Mouse (Mus musculus) thymus, postnatal 14 days (tissue): Measurements from ENCODE around the gene Rbm39.
"Not testable (repeated sequence)": the region's sequence is repeated elsewhere in the genome, so short reads cannot be mapped to it uniquely, and the experiment has no call there.

Source experiments
- DNase-seq: peaks from one replicate; pipeline ENCODE4 v3.0.0; 2021

The Rbm39 gene

DNA sequence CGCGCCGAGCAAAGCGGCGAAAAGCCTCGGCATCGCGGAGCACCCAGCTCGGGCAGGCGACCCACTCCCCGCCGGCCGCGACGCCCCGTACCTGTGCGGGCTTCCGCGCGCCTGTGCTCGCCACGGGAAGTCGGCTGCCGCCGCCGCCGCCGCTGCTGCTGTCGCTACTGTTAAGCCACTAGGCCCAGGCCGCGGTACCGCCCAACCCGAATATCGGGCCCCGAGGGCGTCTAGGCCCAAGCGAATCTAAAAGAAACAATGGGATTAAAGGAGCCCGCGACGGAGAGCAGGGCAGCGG, 293 bp downstream of the Rbm39 start:
- DNase-seq: no peak

DNA sequence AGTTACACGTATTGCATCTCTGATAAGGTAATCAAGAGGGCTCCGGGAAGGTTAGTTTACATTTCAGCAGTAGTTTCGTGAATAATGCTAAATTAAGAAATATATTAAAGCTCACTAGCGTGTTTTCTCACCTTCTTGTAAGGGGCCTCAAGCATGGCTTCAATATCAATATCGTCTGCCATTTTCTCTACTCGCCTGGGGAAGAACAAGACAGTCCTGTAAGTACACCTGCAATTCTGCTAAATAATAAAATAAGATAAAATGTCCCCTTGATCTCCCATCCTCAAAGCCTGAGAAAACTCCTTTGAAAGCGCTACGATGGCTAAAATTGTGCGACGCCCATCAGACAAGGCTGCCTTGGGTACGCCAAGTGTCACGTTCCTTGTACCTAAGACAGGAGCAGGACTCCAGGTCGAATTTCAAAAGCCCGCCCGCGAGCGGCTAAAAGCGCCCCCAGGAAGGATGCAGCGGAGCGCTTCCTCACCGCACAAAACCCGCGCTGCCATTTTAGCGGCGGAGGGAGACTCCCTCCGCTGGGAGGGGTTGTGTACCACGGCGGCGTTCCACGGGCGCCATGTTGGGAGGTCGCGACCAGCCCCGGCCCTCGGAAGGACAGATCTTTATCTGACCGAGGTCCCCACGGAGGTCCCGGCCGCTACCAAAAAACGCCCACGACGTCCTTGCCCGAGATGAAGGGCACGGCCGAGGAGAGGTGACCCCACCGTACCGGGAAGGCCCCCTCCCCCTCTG, 817 bp downstream of the Rbm39 start:
- DNase-seq: peak; percentile 91

DNA sequence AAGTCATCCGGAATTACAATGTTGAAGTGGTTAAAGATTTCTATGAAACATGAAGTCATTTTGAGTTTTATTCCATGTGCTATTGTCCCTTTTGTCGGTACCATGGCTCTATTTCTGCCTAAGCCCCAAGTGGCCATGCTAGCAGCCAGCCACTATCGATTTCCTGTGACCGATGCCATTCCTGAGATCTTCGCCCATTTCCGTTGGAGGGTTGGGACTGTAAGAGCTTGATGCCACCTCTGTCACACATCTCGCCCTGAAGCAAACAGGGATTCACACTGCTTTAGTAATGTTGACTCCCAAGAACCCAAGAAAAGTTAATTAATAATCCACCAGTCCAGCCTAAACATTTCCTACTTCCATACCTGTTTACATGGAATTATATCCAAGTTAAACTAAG, 2.4 kb downstream of the Rbm39 start:
- DNase-seq: no peak

DNA sequence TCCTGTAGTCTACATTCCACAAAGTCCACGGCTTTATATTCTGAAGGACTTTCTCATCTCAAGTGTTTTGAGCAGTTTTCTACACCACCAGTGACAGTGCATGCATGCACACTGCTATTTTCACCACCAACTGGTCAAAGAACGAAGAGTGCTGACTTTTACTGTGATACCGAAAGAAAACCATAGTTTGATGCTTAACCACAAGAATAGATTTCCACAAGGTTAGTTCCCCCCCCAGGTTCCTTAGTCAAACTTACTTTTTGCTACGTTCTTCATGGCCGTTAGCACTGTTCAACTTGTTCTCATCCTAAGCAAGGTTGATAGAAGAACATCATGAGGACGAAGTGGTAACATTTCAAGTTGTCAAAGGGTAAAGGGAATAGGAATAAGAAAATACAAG, 3.0 kb downstream of the Rbm39 start:
- no peak for DNase-seq

DNA sequence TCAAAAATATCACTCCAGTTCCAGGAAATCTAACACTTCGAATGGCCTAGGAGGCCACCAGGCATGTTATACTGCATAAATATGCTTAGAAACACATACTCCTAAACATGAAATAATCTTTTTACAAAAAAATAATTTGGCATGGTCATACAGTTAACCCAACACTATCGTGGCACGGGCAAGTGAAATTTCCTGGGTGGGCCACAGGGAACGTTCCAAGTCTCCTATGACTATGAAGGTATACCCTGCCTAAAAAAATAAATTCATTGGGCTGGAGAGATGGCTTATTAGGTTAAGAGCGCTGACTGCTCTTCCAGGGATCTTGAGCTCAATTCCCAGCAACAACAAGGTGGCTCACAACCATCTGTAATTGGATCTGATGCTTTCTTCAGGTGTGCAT, 13.5 kb downstream of the Rbm39 start:
- DNase-seq: no peak

DNA sequence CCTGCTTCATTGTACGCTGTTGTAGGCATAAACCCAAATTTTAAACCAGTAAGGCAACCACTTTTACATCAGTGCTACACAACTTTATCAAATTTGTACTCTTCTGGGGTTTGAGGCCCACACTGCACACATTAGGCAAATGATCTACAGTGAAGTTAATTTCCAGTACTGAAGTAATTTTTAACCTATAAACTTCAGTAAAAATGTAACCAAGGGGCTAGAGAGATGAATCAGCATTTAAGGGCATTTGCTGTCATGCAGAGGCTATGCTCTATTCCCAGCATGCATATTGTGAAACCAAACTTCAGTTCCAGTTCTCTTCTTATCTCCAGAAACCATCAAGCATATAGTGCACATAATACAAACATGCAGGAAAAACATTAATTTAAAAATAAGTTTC, 14.6 kb downstream of the Rbm39 start:
- DNase-seq: no peak

DNA sequence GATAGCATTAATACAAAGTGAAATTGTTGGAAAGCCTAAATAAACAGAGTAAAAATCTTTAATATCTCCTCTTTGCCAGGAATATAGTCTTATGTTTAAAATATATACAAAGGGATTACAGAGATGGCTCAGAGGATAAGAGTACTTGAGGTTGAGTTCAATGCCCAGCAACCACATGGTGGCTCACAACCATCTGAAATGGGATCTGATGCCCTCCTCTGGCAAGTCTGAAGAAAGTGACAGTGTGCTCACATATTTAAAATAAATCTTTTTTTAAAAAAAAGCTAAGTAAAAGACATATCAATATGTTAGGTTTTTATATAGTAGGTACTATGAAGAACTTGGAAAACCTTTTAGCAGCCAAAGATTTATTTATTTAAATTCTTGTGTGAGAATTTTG, 28.5 kb downstream of the Rbm39 start:
- no peak for DNase-seq

DNA sequence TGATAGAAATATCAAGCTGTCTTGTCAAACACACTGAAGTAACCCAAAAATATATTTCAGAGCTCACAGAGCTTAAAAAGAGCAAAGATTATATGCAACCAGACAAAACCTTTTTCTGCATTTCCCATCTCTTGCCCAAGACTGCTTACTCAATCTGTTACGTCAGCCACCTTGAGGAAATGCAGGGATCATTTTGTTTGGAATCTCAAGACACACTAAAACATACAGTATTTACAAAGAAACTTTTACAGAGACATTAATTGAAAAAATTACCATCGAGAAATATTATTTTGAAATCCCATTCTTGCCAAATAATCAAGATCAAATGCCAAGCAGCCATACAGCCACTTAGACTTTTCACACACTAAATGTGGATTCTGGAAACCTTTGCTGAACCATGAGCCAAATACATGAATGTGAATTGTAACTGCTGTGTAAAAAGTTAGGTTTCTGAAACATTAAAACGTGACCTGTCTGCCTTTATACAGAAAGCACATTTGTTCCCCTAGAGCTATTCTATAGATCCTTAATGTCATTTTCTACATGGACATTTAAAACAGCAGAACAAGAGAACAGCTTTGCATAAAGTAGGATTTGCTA, 32.6 kb downstream of the Rbm39 start:
- no peak for DNase-seq

DNA sequence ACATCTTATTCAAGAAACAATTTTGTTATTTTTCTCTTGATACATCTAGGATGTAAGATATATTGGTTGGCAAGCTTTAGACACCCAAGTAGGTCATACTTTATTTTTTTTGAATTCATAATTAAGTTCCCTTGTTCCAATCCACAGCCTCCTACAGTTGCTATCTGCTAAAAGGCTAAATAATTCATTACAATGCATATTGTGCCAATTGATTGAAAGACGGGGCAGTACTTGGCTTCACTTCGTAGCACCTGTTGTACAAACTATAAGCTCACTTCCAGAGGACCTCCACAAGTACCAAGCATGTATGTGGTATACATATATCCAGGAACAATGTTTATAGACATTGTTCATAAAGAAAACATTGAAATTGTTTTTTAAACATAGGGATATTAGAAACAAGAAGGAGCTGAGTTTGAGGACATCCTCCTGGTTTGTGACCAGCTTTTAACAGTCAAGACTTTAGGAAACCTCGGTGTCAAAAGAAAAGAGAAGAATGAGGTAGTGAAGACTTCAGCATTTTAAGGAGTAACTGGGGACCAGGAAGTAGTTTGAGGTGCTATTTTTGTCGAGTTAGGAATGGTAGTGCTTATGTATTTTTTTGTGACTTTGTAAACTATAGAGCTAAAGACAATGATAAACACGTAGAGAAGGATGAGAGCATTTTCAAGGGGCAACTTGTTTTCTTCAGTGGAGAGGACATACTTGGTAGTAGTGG, 33.6 kb downstream of the Rbm39 start:
- no peak for DNase-seq

DNA sequence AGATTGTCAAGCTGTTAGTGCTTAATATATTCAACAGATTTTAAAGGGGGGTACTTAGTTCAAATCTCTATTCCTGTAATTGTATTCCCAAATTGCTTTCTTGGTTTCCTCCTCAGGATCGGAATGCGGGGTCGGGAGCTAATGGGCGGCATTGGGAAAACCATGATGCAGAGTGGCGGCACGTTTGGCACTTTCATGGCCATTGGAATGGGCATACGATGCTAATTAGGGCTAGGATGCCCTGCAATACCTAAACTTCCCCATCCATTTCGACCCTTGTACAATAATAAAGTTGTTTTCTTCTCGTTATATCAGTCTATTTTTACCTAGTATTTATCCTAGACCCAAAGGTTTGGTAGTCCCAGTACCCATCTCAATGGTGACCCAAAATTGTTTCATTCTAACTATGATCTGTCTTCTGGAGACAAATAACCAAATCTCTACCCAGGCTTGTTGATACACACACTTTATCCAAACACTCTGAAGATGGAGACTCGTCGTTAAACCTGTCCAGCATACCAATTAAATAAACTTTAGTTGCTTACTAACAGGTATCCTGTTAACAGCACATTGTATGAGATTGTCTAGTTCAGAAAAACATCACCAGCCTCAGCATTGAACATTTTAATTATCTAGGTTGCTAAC, 34.4 kb downstream of the Rbm39 start:
- DNase-seq: no peak

DNA sequence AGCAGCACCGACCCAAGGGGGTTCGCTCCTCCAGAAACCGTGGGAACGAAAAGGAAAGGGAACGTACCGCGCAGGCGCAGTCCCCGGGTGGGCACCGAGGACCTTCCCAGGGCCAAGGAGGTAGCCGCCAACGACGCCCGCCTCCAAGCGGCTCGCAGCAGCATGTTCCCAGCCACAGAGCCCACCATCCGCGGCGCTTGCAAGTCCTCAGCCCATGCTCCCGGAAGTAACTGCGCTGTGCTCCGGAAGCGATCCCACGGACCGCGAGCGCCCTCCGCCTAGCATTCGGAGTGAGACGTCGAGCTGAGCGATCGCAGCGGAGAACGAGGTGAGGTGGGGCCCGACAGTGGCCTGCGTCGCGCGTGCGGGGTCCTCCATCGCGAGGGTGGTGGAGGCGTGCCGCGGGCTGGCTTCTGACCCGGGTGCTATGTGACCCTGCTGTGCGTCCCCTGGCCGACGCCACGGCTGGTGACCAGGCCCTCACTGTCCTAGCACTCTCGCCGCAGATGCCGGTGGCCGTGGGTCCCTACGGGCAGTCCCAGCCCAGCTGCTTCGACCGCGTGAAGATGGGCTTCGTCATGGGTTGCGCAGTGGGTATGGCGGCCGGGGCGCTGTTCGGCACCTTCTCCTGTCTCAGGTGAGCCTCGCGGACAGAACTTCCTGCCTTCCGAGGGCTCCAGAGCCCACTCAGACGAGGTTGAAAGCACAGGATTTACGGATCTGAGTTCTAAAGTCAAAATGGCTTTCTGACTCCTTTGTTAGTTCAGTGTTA, 35.9 kb downstream of the Rbm39 start, which contains the start of the genes Romo1 and Nfs1:
Romo1 (plus strand) TSS at position 87 of the 772 bp plus-strand sequence.
Nfs1 (minus strand) TSS at position 234 of the 772 bp plus-strand sequence.
- peak; percentile 96 for DNase-seq

DNA sequence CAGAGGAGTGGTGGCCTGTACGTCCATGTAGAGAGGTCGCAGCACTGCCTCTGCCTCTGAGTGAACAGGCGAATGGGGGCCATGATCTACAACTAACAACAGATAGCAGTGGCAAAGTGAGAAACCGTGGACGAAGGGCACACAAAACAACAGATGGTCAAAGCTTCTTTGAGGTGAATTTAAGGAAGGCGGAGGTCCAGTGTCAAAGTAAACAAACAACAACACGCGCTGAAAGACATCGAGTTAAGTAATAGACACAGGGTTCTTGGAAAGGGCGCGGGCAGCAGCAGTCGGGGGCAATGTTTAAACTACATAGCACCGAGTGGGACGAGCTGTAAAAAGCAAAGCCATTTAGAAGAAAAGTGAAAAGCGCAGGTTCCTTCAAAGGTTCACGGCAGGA, 36.7 kb downstream of the Rbm39 start:
- DNase-seq: no peak

DNA sequence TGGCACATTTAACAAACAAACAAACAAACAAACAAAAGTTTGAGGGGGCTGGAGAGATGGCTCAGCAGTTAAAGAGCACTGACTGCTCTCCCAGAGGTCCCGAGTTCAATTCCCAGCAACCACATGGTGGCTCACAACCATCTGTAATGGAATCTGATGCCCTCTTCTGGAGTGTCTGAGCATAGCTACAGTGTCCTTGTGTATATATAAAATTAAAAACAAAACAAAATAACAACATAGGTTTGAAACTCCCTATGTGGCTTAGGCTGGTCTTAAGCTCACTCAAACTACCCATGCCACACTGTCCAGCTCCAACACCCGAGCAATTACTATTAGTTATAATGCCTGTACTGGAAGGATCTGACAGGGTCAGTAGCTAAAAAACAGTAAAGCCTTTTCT, 37.2 kb downstream of the Rbm39 start:
- DNase-seq: peak; percentile 13

DNA sequence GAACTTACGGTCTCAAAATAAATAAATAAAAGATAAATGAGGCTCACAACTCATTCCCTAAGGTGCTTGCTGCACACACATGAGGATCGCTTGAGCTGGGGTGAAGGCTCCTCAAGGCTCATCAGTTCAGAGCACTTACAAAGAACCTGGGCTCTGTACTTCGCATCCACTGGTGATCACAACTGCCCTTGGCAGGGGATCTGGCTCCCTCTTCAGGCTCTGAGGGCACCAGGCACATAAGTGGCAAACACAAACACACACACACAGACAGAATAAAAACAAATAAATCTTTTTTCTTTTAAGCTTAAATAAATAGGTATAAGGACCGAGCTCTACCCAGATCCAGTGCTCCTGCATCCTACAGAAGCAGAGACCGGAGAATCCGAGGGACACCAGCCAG, 44.3 kb downstream of the Rbm39 start:
- DNase-seq: peak; percentile 10

DNA sequence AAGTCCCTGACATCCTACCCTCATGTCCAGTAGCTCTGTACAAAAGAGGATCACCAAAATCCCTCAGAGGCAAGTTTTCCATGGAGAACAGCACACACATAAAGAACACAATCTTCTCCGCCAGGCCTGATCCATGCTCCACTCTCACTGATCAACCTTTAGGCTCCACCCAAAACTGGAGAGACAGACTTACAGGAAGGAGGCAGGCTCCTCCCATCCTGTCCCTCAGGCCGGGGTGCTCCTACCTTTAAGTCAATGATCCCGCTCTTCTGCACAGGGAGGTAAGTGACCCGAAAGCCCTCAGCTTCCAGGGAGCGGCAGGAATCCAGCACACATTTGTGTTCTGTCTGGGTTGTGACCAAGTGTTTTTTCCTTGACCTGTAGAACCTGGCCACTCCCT, 45.9 kb downstream of the Rbm39 start:
- no peak for DNase-seq

DNA sequence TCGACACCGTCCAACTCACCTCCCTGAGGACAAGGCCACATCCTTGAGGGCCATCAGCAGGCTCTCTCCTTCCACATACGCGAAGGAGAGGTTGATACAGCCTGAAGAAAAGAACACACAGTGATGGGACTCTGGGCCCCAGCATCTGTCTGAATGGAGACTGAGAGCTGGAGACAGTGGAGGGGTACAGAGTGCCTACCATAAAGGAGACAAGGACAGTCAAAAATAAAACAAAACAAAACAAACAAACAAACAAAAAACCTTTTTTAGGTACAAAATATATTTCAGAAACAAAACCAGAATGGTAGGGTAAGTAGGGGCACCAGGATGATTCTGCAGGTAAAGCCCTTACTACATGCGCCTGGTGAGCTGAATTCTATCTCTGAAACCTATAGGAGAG, 53.0 kb downstream of the Rbm39 start, which contains the start of gene Gm28036:
Gm28036 (minus strand) TSS at position 101 of the 400 bp plus-strand sequence.
- DNase-seq: no peak

DNA sequence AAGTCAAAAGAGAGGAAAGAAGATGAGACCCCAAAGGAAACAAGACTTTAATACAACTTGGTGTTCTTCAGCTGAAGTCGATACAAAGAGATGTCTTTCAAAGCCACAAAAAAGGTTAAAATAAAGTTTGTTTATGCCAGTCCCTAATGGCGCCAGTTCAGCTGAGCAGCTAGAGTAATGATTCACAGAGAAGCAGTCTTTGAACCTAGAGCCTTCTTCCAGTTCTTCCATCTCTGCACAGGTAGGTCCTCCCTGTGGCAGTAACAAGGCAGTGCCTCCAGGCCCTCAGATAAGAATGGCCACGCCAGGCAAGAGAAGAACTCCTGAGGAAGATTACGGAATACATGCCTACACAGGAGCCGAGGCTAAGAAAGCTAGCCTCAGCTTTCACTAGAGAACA, 56.3 kb downstream of the Rbm39 start:
- no peak for DNase-seq

DNA sequence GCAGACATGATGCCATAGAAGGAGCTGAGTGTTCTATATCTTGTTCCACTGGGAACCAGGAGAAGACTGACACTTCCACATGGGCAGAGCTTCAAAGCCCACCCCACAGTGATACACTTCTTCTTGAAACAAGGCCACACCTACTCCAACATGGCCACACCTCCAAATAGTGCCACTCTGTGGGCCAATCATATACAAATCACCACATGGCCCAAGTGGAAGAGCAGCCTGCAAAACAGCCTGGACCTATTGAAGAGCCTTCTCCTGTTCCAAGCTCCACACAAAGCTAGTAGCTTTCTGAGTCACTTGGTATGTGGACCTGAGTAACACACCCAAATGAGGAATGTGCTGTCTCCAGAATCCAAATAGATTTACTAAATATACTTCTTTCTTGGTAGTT, 60.5 kb downstream of the Rbm39 start:
- DNase-seq: no peak

DNA sequence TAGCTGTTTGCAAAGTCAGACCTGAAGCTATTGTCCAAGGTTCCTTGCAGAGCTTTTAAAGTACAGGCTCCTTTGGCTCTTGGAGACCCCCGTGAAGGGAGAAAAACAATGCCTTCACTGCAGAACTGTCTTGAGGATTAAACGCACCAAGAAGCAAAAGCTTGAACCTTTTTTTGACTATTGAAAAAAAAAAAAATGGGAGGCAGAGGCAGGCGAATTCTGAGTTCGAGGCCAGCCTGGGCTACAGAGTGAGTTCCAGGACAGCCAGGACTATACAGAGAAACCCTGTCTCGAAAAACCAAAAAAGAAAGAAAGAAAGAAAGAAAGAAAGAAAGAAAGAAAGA, 68.0 kb downstream of the Rbm39 start:
- not testable (repeated sequence) for DNase-seq

DNA sequence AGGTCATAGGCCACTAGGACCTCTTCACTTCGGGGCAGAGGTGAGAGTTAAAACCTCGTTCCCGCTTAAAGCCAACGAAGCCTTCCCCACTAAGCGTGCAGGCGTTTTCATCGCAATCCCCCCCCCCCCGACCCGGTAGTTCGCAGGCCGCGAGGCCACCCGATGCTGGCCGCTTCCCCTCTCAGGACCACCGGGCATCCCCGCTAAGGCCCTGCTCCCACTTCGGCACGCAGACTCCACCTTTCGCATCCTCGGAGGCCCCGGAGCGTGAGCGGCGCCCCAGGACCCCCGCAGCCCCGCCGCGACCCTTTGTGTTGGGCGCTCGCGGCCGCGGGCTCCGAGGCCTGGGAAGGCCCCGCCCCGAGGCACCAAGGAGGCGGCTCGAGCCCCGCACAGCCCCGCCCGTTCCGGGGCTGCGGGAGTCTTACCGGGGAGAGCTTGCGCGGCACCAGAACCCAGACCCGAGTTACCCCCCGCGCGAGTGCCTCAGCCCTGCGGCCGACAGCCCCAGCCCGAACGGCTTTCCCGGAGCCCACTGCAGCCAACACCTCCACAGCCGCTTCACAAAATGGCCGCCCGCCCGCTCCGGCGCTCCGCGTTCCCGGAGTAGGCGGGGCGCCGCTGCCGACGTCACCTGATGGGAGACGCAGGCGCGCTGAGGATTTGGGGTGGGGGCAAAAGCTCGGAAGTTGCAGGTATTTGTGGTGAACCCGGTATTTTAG, 68.5 kb downstream of the Rbm39 start, which contains the start of the genes Cpne1 and Rbm12:
Cpne1 (minus strand) TSS at position 608 of the 722 bp plus-strand sequence.
Rbm12 (minus strand) TSS at position 621 of the 722 bp plus-strand sequence.
- peak; percentile 97 for DNase-seq

DNA sequence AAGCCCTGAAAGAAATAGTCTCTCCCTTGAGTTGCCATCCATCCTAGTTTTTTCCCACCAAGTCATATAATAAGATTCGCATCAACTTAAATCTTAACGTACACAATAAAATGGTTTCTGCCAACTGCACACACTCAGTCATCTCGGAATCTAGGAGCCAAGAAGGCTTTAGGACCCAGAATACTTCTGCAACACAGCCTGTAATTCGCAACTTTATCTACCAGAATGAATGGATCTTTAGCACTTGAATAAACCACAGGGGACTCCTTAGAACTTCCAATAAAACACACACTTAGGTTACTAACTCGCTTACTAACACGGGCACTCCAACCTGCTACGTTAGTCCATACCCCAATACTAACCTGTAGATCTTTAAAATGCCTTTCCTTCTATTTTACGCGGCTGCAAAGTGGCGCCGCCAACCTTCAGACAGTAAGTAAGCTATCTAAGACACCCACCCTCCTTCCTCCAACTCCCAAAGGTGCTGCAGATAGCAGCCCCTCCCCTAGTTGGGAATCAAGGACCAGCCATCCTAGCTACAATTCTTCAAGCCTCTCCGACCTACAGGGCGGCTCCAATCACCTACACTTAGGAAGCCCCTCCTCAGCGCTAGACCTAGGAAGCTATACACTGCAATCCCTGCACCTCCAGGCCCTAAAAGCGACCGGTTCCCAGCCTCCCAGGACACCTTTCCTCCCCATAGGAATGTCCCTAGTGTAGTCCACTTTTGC, 69.2 kb downstream of the Rbm39 start:
- peak; percentile 27 for DNase-seq
